Mouse (Mus musculus): ENCODE data around the gene Ddx28. TPM values are rescaled to one million over a fixed set of nuclear protein-coding genes. Genes with fewer than 3 reads are reported as not detected.

The Ddx28 gene
- 19.0 and 19.6 TPM in 2 replicates for polyA plus RNA-seq (2015; fragmentation: Nextera tagmentation; extraction: Ambion mirVana)

DNA sequence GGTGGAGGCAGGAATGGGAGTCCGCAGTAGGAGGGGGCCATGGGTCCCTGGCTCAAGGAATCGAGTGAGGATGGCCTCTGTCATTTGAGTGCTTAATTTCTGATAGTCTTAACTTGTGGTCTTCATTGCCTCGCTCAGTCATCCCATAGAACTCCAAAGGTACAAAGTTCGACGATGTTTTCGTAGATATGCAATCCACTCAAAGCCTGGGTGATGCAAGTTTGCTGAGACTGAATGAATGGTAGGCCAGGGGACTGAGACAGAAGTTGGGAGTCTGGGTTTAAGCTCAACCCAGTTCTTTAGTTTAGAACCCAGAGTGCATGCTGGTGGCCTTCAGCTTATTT lies at the start of gene Ddx28:
Gene Ddx28 (minus strand): TSS at position 240 of the 344 bp plus-strand sequence.

DNA sequence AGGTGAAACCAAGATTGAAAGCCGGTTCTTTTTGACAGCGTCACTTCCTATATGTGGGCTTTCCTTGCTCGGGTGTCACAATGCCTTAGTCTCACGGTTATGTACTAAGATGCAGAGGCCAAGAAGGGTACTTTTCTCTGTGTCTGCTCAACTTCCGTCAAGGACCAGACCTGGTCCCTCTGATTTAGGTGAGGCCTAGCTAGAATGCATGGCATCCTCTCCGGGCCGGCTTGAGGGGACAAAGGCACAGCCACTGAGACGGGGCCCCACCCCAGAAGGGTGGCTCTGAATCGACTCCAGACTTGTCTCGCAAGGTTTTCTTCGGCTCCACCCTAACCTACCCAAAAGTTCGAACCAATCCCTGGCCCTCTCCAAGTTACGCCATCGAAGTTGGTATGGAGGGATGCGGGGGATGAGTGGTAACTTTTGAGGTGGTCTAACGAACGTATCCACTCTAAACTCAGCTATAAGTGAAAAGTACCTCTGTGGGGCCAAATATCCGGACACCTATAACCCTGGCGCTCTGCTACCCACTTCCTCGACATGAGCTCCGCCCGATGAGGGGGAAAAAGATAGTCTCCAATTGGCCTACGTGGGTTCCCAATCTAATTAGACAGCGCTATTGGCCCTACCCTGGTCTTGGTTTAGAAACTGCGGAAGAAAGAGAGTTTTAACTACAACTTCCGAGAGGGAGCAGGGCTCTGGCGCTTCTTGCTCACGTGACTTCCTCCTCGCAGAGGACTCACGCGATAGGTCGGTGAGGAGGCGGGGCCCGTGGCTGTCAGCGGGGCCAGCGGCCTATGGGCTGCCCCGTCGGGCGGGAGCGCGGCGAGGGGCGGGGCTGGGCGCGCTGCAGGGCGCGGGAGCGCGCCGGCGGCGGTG lies 47.3 kb upstream of the Ddx28 start, which contains the start of gene Nfatc3:
Gene Nfatc3 (plus strand): TSS at position 110 of the 882 bp plus-strand sequence.

GRCm38 (mm10) chr8:106005875-106006274 lies 5.8 kb downstream of the Ddx28 start, which contains the start of gene Dpep2nb:
Gene Dpep2nb, minus strand, starts transcription at chr8:106005975.

DNA sequence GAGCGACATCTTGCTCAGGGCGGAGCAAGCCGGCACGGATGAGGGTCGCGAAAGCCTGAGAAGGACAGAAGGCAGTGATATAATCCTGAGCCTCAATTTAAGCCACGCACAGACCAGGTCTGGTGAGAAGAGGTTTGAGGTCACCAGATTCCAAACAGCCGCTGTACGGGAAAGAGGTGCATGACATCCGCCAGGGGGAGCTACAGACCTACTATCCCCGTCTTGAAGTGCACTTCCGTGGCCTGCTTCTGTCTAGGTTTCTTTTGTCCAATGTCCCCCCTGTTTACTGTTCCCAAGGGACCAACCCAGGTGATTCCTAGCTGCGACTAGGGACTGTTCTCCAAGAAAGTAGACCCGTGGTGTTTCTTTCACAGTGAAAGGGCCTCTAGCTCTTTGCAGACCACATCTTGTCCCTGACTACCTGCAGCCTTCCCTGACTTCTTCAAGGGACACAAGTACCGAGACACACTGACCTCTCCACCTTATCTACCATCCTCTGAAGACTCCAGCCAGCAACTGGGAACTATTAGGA lies 20.8 kb downstream of the Ddx28 start, which contains the start of gene Dus2:
Gene Dus2 (plus strand): TSS at position 482 of the 532 bp plus-strand sequence.

DNA sequence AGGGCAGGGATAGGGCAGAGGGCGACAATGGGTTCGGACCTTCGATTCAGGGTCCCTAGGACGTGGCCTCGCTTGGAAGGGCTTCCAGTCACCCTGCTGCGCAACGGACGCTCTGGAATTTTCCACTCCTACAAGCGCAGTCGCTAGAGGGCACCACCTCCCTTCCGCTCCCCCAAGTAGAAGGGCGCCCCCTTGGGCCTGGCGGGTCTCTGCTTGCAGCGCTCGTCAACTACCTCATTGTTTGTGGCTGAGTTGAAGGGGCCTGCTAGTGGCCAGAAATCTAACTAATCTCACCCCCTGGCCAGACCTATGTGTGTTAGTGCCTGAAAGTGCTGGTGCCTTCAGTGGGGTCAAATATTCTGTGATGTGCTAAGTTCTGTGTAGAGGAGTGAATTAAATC lies 32.4 kb downstream of the Ddx28 start, which contains the start of gene Dpep3:
Gene Dpep3 (minus strand): TSS at position 105 of the 400 bp plus-strand sequence.

DNA sequence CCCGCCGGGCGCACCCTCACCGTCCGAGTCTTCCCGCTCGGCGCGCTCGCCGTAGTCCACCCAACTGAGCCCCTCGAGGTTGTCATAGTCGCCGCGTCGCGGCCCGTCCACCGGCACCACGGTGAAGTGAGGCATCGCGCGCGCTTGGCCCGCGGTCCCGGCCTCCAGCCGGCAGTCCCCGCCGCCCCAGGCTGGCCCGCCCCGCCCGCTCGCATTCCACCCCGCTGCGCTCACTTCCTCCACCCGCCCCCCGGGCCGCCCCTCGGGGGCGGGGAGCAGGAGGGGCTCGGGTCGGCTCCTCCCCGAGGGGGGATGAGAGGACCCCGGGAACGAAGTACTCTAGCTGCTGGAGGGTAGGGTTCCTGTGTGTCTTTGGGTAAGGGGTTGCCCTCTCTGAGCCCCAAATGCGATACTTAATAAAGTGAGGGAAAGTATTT lies 45.8 kb downstream of the Ddx28 start, which contains the start of gene Slc12a4:
Gene Slc12a4 (minus strand): TSS at position 193 of the 437 bp plus-strand sequence.

Other genes with a start within 250 kb of the Ddx28 start
- gene Ranbp10, start 184.5 kb downstream of the Ddx28 start, polyA plus RNA-seq (2015; fragmentation: Nextera tagmentation; extraction: Ambion mirVana): 6.8 and 7.9 TPM in 2 replicates
- gene Tsnaxip1, start 184.2 kb downstream of the Ddx28 start, polyA plus RNA-seq (2015; fragmentation: Nextera tagmentation; extraction: Ambion mirVana): 0.25 and 0.45 TPM in 2 replicates
- gene Cenpt, start 158.6 kb downstream of the Ddx28 start, polyA plus RNA-seq (2015; fragmentation: Nextera tagmentation; extraction: Ambion mirVana): 33.7 and 38.1 TPM in 2 replicates
- gene Thap11, start 156.8 kb downstream of the Ddx28 start, polyA plus RNA-seq (2015; fragmentation: Nextera tagmentation; extraction: Ambion mirVana): 46.5 and 47.5 TPM in 2 replicates
- gene Nutf2, start 151.3 kb downstream of the Ddx28 start, polyA plus RNA-seq (2015; fragmentation: Nextera tagmentation; extraction: Ambion mirVana): 124 and 138 TPM in 2 replicates
- gene Edc4, start 131.0 kb downstream of the Ddx28 start, polyA plus RNA-seq (2015; fragmentation: Nextera tagmentation; extraction: Ambion mirVana): 28.9 and 35.3 TPM in 2 replicates
- gene Nrn1l, start 118.3 kb downstream of the Ddx28 start, polyA plus RNA-seq (2015; fragmentation: Nextera tagmentation; extraction: Ambion mirVana): 2.4 and 5.5 TPM in 2 replicates
- 8.6 and 9.3 TPM in 2 replicates for gene Pskh1, start 111.4 kb downstream of the Ddx28 start, polyA plus RNA-seq (2015; fragmentation: Nextera tagmentation; extraction: Ambion mirVana)
- 1.8 and 2.8 TPM in 2 replicates for gene Ctrl, start 78.0 kb downstream of the Ddx28 start, polyA plus RNA-seq (2015; fragmentation: Nextera tagmentation; extraction: Ambion mirVana)
- 127 and 138 TPM in 2 replicates for gene Psmb10, start 73.4 kb downstream of the Ddx28 start, polyA plus RNA-seq (2015; fragmentation: Nextera tagmentation; extraction: Ambion mirVana)
- 16.8 TPM in 2 replicates for gene Lcat, start 68.5 kb downstream of the Ddx28 start, polyA plus RNA-seq (2015; fragmentation: Nextera tagmentation; extraction: Ambion mirVana)
- gene Slc12a4, start 45.8 kb downstream of the Ddx28 start, polyA plus RNA-seq (2015; fragmentation: Nextera tagmentation; extraction: Ambion mirVana): 15.6 and 15.7 TPM in 2 replicates
- gene Dpep3, start 32.5 kb downstream of the Ddx28 start, polyA plus RNA-seq (2015; fragmentation: Nextera tagmentation; extraction: Ambion mirVana): not detected in 2 replicates
- 25.2 and 25.4 TPM in 2 replicates for gene Dus2, start 20.5 kb downstream of the Ddx28 start, polyA plus RNA-seq (2015; fragmentation: Nextera tagmentation; extraction: Ambion mirVana)
- 0.21 TPM in 1 of 2 replicates, not detected in the other for gene Dpep2nb, start 5.9 kb downstream of the Ddx28 start, polyA plus RNA-seq (2015; fragmentation: Nextera tagmentation; extraction: Ambion mirVana)
- gene Nfatc3, start 47.0 kb upstream of the Ddx28 start, polyA plus RNA-seq (2015; fragmentation: Nextera tagmentation; extraction: Ambion mirVana): 2.7 and 2.9 TPM in 2 replicates
- gene Esrp2, start 125.1 kb upstream of the Ddx28 start, polyA plus RNA-seq (2015; fragmentation: Nextera tagmentation; extraction: Ambion mirVana): 0.13 and 0.48 TPM in 2 replicates
- gene Pla2g15, start 138.5 kb upstream of the Ddx28 start, polyA plus RNA-seq (2015; fragmentation: Nextera tagmentation; extraction: Ambion mirVana): 15.2 and 15.4 TPM in 2 replicates
- 46.4 and 47.3 TPM in 2 replicates for gene Slc7a6, start 157.0 kb upstream of the Ddx28 start, polyA plus RNA-seq (2015; fragmentation: Nextera tagmentation; extraction: Ambion mirVana)
- gene Slc7a6os, start 199.1 kb upstream of the Ddx28 start, polyA plus RNA-seq (2015; fragmentation: Nextera tagmentation; extraction: Ambion mirVana): 32.3 and 36.1 TPM in 2 replicates
- gene Prmt7, start 199.1 kb upstream of the Ddx28 start, polyA plus RNA-seq (2015; fragmentation: Nextera tagmentation; extraction: Ambion mirVana): 49.1 and 56.5 TPM in 2 replicates

All from neural tube, postnatal 0 days (tissue).